Mouse (Mus musculus) heart, embryonic 11.5 days (tissue): ENCODE results near the gene Arhgap17. TPM values are rescaled to one million over a fixed set of nuclear protein-coding genes. Genes with fewer than 3 reads are reported as not detected.

Experiments used
- ATAC-seq: fragments of 200-750 bp; cut with Nextera tagmentation; replicated peaks from 2 replicates; pipeline ENCODE4 v1.8.0; 2017; ENCODE audit warnings: moderate library complexity; ENCODE audit not compliant: insufficient number of reproducible peaks, low FRiP score, low TSS enrichment
- H3K27ac ChIP-seq: fragments of 300-500 bp; sonication (generic); 2 replicates; pipeline ENCODE4 v1.5.1; 2014; ENCODE audit warnings: mild to moderate bottlenecking, low read depth, low read length
- H3K27me3 ChIP-seq: fragments of 300-500 bp; sonication (generic); 2 replicates; pipeline ENCODE4 v1.6.1; 2014; ENCODE audit warnings: mild to moderate bottlenecking, low read length, mixed read lengths; ENCODE audit not compliant: control insufficient read depth, insufficient read depth
- H3K36me3 ChIP-seq: fragments of 300-500 bp; sonication (generic); 2 replicates; pipeline ENCODE4 v1.6.1; 2014; ENCODE audit warnings: mild to moderate bottlenecking, low read length, moderate library complexity, mixed read lengths; ENCODE audit not compliant: control insufficient read depth, insufficient read depth
- H3K4me1 ChIP-seq: fragments of 300-500 bp; sonication (generic); 2 replicates; pipeline ENCODE4 v1.6.1; 2014; ENCODE audit warnings: low read length; ENCODE audit not compliant: control insufficient read depth, insufficient read depth
- H3K4me2 ChIP-seq: fragments of 300-500 bp; sonication (generic); 2 replicates; pipeline ENCODE4 v1.6.1; 2014; ENCODE audit warnings: mild to moderate bottlenecking, moderate library complexity
- H3K4me3 ChIP-seq: fragments of 300-500 bp; sonication (generic); 2 replicates; pipeline ENCODE4 v1.5.1; 2014; ENCODE audit warnings: low read depth, low read length
- H3K9ac ChIP-seq: fragments of 300-500 bp; sonication (generic); 2 replicates; pipeline ENCODE4 v1.6.1; 2014; ENCODE audit warnings: mild to moderate bottlenecking, low read depth, low read length, moderate library complexity
- H3K9me3 ChIP-seq: fragments of 300-500 bp; sonication (generic); replicated peaks from 2 replicates; pipeline ENCODE4 v1.6.1; 2016; ENCODE audit warnings: low read length; ENCODE audit not compliant: control insufficient read depth
- WGBS: fragments of 180-500 bp; shearing (Covaris S2); extraction: QIAGEN DNeasy Blood & Tissue Kit; methylation state at CpG from one replicate; pipeline ENCODE4 v1.1.7; 2014; ENCODE audit not compliant: insufficient replicate concordance; 5-methylcytosine and 5-hydroxymethylcytosine counted together
- polyA plus RNA-seq: library from polyadenylated mRNA; unstranded; fragments of >200 nt; fragmentation: Nextera tagmentation; extraction: Ambion mirVana; gene quantifications from 2 replicates; pipeline ENCODE4 v1.2.1, GENCODE M21; 2014

Arhgap17 gene
- polyA plus RNA-seq, 1 experiment from 2014 or later: 21.1 TPM

- Histone ChIP-seq H3K36me3 (peaks cover 2% of the 10 kb centered on the region; the same call in 1 of the 2 replicates), H3K27me3 (no peaks in the 10 kb centered on the region), H3K9ac (no peak overlapping the region), H3K4me3 (no peak overlapping the region), H3K9me3 (no peaks in the 10 kb centered on the region), H3K27ac (peak overlapping the region; percentile 22; the same call in 1 of the 2 replicates), H3K4me1 (peaks cover 7% of the 10 kb centered on the region), H3K4me2 (no peak overlapping the region)
- 66% methylated on average over 11 of the region's 11 CpGs for WGBS
- ATAC-seq: no peak
These were observed 16.1 kb upstream of the Arhgap17 start for GRCm38 (mm10) chr7:123385693-123386407.

DNA sequence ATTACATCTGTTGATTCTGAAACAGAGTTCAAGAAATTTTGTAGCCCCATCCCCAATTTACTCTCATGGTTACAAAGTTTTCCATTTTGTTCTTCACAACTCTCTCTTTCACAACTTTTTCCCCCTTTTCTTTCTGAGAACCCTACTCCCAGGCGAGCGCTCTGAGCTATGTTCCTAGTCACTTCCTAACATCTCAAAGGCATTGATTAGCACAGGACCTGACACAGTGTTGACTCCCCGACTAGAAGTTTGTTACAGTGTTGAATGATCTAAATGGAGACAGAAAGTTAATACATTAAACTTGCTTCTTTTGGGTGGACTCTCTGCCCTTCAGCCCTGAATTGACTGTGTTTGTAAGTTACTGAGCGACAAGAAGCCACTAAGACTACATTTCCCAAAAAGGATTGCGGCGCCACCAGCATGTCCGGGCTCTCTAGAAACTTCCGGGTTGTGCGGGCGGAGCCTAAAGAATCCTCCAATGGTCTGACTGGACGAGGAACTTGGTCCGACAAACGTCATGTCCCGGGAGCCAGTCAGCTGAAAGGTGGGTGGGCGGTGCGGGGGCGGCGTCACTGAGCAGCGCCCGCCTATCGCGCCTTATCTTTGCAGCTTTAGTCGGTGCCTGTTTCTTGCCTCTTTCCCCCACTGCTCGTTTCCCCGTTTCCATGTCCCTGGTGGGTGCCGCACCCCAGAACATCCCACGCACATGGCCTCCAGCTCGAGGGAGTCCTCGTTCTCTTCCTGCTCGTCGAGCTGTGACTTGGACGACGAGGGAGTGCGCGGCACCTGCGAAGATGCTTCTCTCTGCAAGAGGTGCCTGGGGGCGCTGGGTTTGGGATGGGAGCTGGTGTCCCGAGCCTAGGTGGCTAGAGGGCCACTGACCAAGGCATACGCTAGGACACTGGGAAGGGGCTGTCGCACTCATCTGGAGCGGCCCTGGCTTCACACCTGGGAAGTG lies 8.0 kb upstream of the Arhgap17 start:
- WGBS: 4% methylated on average over 41 of the region's 41 CpGs

GRCm38 (mm10) chr7:123371501-123371900 lies 1.8 kb upstream of the Arhgap17 start:
- no peak overlapping the region for H3K4me2 ChIP-seq
- WGBS: 66% methylated on average over 3 of the region's 3 CpGs
- H3K4me1 ChIP-seq: peaks cover 18% of the 10 kb centered on the region
- H3K4me3 ChIP-seq: no peak overlapping the region
- H3K9ac ChIP-seq: no peak overlapping the region
- H3K9me3 ChIP-seq: no peaks in the 10 kb centered on the region
- H3K36me3 ChIP-seq: no peaks in the 10 kb centered on the region
- H3K27me3 ChIP-seq: no peaks in the 10 kb centered on the region
- ATAC-seq: no peak
- H3K27ac ChIP-seq: no peak overlapping the region

More for the DNA sequence above, 8.0 kb upstream of the Arhgap17 start:
- H3K4me3 ChIP-seq: peak overlapping the region; percentile 55
- H3K36me3 ChIP-seq: no peaks in the 10 kb centered on the region
- H3K9me3 ChIP-seq: no peaks in the 10 kb centered on the region
- no peaks in the 10 kb centered on the region for H3K27me3 ChIP-seq
- H3K9ac ChIP-seq: peak overlapping the region; percentile 68
- H3K4me1 ChIP-seq: peaks cover 11% of the 10 kb centered on the region
- peak; percentile 98 for ATAC-seq
- peak overlapping the region; percentile 91 for H3K4me2 ChIP-seq
- H3K27ac ChIP-seq: no peak overlapping the region

- Histone ChIP-seq H3K27ac (peak overlapping the region; percentile 82; the same call in 1 of the 2 replicates), H3K4me2 (peak overlapping the region; percentile 87), H3K9me3 (no peaks in the 10 kb centered on the region), H3K27me3 (no peaks in the 10 kb centered on the region), H3K36me3 (no peaks in the 10 kb centered on the region), H3K4me3 (peak overlapping the region; percentile 71), H3K4me1 (peaks cover 26% of the 10 kb centered on the region), H3K9ac (peak overlapping the region; percentile 78)
- WGBS: 51% methylated on average over 9 of the region's 9 CpGs
- no peak for ATAC-seq
These were observed 985 bp upstream of the Arhgap17 start for GRCm38 (mm10) chr7:123370700-123371099.

DNA sequence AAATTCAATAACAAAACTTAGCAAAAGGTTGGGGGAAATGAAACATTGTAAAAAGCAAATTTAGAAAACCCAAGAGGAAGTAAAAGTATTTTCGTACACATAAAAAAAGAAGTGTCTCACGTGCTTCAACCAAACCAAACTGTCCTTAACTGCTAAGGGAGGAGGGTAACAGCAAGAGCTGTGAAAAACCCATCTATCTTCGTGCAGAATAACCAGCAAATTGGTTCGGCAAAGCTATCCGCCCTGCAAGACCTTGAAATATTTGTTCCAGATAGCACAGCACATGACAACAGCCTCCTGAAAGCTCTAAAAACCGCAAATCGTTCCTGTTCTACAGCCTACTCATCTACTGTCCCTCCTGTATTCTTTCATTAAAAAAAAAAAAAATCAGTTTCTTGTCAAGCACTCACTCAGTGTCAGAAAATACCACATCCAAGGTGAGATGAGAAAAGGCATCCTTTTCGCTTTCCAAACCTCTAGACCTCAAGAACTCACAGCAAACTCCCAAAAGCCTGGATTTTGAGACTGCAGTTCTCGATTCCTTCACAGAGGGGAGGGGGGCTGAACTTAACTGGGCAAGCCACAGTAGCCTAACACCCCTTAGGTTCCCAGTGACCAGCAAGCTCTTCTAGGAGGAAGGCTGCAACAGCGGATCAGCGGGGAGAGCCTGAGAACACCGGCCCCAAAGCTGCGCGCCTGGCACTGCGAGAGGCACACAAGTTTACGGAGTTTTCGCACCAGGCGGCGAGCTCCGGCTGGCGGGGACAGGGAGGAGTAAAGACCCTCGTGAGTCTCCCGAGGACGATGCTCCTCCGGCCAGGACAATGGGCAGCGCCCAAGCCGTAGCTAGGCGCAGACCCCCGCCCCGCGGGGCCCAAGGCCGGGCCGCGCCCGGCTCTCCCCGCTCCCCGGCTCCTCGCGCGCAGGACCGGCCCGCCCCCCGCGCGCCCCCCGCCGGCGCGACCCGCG lies 653 bp downstream of the Arhgap17 start:
- H3K9me3 ChIP-seq: no peaks in the 10 kb centered on the region
- no peaks in the 10 kb centered on the region for H3K27me3 ChIP-seq
- peak; percentile 49 for ATAC-seq
- peak overlapping the region; percentile 82 for H3K27ac ChIP-seq
- H3K4me3 ChIP-seq: peak overlapping the region; percentile 71
- H3K4me1 ChIP-seq: peaks cover 28% of the 10 kb centered on the region
- H3K9ac ChIP-seq: peak overlapping the region; percentile 78
- WGBS: 2% methylated on average over 40 of the region's 51 CpGs
- peak overlapping the region; percentile 87 for H3K4me2 ChIP-seq
- no peaks in the 10 kb centered on the region for H3K36me3 ChIP-seq

- Histone ChIP-seq H3K4me2 (peak overlapping the region; percentile 87), H3K27ac (no peak overlapping the region), H3K27me3 (no peaks in the 10 kb centered on the region), H3K4me3 (no peak overlapping the region), H3K36me3 (no peaks in the 10 kb centered on the region), H3K4me1 (peaks cover 28% of the 10 kb centered on the region), H3K9me3 (no peaks in the 10 kb centered on the region), H3K9ac (no peak overlapping the region)
- ATAC-seq: no peak
- 70% methylated on average over 2 of the region's 2 CpGs for WGBS
These were observed 1.5 kb downstream of the Arhgap17 start for GRCm38 (mm10) chr7:123368187-123368586.

GRCm38 (mm10) chr7:123367218-123368150 lies 2.2 kb downstream of the Arhgap17 start:
- no peaks in the 10 kb centered on the region for H3K36me3 ChIP-seq
- no peak overlapping the region for H3K9ac ChIP-seq
- no peak for ATAC-seq
- peaks cover 28% of the 10 kb centered on the region for H3K4me1 ChIP-seq
- no peak overlapping the region for H3K4me3 ChIP-seq
- no peak overlapping the region for H3K27ac ChIP-seq
- no peaks in the 10 kb centered on the region for H3K9me3 ChIP-seq
- WGBS: 74% methylated on average over 16 of the region's 16 CpGs
- peak overlapping the region; percentile 87 for H3K4me2 ChIP-seq
- no peaks in the 10 kb centered on the region for H3K27me3 ChIP-seq
